Mouse (Mus musculus) CD4-positive, CD25-positive, alpha-beta regulatory T cell, adult 2 months (primary cell): Measurements from ENCODE around the gene Sgpp2.

ENCODE experiments used
- DNase-seq: peaks from one replicate; pipeline ENCODE4 v3.0.0-alpha.2; 2012; ENCODE audit warnings: low read depth, low spot score

Sgpp2 gene

GRCm38 (mm10) chr1:78338212-78338611, 28.1 kb downstream of the Sgpp2 start:
- DNase-seq: no peak

GRCm38 (mm10) chr1:78339941-78340340, 29.8 kb downstream of the Sgpp2 start:
- no peak for DNase-seq

DNA sequence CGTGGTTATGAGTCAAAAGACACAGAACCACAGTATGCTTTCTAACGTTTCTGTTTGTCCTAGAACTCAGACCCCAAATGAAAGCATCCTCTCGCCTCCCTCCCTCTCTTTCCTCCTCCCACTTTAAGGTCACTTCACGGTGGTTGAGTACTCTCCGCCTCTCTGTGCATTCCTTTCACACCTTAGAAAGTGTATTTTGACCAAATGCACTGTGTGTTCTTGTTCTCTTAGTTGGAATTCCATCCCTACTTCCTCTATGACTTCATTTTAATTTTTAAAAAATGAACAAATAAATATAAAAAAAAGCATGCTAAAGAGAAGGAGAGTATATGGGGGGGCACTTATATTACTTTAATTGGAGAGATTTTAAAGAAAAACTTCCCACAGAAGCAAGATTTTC, 30.4 kb downstream of the Sgpp2 start:
- no peak for DNase-seq

DNA sequence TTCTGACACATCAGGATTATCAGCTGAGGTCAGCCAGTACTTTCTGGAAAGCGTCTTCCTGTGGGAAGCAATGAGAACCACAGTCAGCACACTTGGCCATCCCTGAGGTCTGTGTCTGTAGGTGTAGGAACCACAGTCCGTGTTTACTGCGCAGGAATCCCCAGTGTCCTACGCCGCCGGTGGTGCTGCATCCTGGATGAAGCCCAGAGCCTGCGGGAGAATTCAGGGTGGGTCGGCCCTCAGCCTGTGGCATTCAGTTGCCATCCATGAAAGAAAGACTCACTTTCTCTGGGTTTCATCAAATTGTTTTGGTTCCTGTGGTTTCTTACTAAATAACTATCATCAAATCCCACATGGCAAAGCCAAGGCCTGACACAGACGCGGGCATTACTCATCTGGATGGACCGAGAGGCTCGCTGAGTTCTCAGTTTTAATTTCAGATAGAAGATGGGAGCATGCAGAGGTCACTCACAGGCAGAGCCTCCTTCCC, 37.2 kb downstream of the Sgpp2 start:
- DNase-seq: no peak

GRCm38 (mm10) chr1:78349219-78349618, 39.1 kb downstream of the Sgpp2 start:
- DNase-seq: no peak

DNA sequence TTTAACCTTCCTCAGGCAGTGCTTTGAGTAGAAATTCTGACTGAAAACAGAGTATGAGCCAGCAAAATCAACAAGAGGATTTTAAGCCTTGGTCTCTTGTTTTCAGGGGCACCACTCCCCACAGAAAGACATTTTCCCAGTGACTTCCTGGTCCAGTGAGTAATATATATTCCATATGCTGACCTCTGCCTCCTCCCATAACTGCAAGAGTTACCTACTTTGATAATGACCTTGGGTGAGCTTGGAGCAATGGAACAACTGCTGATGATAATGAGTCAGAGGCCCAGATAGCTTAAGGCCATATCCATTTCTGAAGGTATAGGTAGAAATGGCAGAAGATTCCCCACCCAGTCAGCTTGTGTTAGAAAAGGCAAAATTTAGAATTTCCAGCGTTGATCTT, 43.1 kb downstream of the Sgpp2 start:
- no peak for DNase-seq

DNA sequence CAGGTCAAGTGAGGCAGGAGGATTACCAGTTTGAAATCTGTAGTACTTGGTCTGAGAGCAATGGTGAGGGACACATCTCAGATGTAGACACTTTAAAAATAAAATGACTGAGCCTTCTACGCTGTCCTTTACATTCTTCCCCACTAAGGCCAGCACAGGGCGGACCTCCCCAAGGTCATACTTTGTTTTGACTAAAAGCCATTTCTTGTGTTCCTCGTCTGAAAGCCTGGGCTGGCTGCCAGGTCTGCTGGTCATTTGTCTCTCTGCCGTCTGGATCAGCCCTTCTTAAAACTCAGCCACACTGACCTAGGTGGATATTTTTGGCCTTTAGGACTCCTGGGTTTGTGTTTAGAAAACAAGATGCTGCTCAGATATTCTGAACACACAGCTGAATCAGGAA, 45.0 kb downstream of the Sgpp2 start:
- no peak for DNase-seq

DNA sequence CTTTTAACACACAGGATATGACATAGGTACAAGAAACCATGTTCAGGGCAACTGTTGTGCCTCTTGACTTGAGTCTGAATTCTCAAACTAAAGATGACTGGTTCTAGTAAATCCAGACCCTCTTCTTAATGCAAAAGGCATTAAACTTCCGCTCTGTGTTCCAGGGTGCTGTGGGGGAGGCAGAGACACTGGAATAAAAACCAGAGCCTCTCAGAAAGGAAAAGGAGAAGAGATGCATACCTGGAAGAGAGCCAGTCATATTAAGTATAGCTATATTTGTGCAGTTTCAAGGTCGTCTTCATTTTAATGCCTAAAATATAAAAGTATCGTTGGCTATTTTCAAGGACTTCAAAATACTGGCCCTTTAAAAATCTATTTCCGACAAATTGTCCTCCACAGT, 47.3 kb downstream of the Sgpp2 start:
- no peak for DNase-seq

GRCm38 (mm10) chr1:78357868-78358267, 47.7 kb downstream of the Sgpp2 start:
- DNase-seq: no peak

- DNase-seq: no peak
Measured at GRCm38 (mm10) chr1:78363965-78364889, 54.1 kb downstream of the Sgpp2 start.

GRCm38 (mm10) chr1:78367806-78368205, 57.7 kb downstream of the Sgpp2 start:
- DNase-seq: no peak

GRCm38 (mm10) chr1:78370121-78370520, 60.0 kb downstream of the Sgpp2 start:
- no peak for DNase-seq

GRCm38 (mm10) chr1:78371569-78372236, 61.6 kb downstream of the Sgpp2 start:
- DNase-seq: no peak

DNA sequence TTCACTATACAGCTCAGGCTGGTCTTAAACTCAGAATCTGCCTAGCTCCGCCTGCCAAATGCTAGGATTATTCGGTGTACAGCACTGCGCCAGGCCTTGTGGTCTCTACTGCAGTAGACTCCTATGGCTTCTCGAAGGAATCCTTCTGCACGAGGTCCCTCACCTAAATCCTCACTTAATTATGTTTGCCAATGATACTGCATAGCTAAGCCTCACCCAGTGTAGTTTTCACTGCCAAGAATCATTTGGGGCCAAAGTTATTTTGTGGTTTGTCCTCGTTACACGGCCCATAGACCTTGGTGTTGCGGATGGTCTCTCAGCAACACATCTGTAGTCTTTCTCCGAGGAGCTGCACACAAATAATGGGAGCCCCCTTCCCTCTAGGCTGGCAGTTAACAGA, 62.2 kb downstream of the Sgpp2 start:
- no peak for DNase-seq

- no peak for DNase-seq
Measured at GRCm38 (mm10) chr1:78373836-78374235, 63.7 kb downstream of the Sgpp2 start.

- no peak for DNase-seq
Measured at GRCm38 (mm10) chr1:78375058-78375457, 64.9 kb downstream of the Sgpp2 start.

GRCm38 (mm10) chr1:78380950-78381349, 70.8 kb downstream of the Sgpp2 start:
- DNase-seq: no peak

DNA sequence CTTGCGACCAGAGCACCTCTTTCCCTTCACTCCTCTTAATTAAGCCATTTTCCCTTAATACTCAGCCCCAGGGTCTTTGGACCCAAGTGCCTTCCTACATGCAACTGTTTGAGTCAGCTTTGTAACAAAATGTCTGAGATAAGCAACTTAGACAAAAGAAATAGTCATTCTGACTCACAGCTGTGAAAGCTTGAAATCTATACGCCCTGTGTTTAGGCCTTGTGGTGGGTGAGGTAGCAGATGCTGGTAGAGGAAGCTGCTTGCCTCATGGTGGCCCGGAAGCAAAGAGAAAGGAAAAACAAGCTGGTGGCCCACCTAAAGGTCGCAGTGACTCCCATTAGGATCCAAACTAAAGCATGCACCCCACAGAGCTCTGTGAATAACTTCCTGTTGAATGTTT, 77.7 kb downstream of the Sgpp2 start:
- no peak for DNase-seq

DNA sequence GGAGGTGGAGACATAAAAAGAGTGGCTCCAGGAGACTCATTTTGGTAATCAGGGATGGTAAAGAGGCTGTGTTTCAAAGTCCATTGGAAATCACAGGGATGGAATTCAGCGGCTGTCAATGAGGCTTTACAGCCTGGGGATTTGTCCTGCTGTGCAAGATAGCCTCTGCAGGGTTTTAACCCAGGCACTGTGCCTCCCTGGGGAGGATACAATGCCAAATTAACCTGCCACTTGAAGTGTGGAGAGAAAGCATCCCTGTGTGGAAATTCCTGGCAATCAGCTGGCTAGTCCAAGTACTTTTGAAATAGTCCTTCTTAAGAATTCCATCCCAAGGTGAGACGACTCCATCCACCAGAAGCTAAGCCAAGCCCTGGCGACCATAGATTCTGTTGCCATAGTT, 78.7 kb downstream of the Sgpp2 start:
- no peak for DNase-seq

DNA sequence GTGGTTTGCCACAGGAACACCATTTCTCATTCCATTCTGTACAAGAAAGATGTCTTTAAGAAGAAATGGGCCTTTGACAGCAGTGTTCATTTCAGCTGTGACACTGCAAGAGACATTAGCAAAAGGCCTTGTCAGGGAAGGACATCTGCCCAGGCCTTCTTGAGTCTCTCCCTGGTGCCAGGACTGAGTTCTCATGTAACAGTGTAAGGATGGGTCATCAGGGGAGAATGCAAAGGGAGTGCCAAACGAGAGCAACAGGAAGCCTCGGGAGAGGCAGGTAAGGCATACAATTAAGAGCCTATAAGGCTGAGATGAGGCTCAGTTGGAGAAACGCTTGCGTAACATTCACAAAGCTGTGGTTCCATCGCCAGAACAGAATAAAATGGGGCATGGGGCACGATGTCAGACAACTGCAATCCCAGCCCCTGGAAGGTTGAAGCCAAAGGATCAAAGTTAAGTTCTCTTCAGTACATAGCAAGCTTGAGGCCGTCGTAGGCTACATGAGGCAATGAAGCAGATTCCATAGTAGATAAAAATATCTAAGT, 85.1 kb downstream of the Sgpp2 start:
- DNase-seq: no peak

GRCm38 (mm10) chr1:78395737-78396136, 85.6 kb downstream of the Sgpp2 start:
- DNase-seq: no peak

GRCm38 (mm10) chr1:78396320-78396913, 86.3 kb downstream of the Sgpp2 start:
- no peak for DNase-seq
